Mouse (Mus musculus): ENCODE results near the gene Arfgef3.
"Not testable (repeated sequence)": the region's sequence is repeated elsewhere in the genome, so short reads cannot be mapped to it uniquely, and the experiment has no call there.

Gene Arfgef3

DNA sequence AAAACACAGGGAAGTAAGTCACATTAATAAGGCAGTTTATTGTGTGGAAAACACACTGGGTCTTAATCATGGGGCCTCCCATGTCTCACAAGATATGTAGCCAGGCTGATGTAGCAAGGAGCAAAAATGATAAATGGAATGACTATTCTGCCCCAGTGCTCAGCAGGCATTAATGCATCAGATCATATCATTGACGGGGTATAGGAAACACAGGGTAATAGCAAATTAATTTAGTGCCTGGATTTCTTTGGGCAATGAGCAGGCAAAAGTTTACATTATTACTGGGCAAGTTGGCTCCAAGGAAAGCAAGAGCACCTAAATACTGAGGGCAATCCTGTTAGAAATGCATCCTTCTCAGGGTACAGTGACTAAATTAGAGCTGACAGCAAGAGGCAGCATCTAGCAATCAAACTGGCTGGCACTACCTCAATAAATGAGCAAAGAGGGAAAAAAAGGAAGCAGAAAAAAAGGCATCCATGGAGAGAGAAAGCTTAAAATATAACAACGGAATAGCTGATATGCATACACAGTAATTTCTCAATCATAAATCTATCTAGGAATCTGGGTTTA lies 62.3 kb downstream of the Arfgef3 start:
- DNase-seq (ENCODE audit: low spot score in 2 of 2), result no peak

DNA sequence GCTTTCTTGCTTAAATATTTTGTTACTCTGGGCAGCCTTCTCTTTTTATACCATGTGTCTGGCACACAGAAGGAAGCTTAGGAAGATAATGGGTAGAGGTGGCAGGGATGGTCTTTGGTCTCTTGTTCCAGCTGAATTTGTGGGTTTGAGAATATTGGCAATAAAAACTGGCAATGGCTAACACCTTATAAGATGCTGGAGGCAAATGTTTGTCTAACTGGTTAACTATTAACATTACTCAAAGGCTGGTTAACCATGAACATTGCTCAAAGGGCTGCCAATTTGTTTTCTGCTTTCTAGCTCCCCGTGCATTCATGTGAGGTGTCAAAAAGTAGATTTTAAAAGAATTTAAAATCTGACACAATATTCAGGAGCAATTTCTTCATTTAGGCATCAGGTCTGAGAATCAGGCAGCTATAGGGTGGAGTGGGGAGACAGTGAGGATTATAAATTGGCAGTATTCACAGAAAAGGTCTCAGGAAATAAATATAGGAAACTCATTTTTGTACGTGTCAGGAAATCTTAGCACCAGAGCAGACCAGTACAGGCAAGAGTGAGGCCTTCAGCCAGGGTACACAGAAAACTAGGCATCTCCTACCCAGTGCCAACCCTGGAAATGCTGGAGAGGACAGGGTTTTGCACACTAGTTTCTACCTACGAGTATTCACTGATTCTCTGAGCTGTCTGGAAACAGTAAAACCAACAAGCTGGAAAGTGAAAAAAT lies 62.9 kb downstream of the Arfgef3 start:
- no peak for DNase-seq (ENCODE audit: low spot score in 2 of 2)

DNA sequence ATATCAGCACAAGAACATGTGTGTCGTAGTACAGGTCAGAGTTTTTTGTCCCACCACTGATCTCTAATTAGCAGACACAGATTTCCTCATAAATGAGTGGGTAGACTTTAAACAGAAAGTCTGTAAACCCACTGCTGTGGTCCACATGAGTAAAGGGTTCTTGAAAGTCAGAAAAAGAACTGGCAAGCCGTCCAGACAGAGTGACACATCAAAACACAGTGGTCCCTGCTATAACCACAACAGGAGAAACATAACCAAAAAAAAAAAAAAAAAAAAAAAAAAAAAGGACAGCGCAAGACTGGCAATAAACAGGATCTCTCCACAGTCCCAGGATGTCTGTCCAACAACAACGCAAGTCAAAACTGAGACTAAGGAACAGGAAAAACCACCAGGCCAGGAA lies 64.9 kb downstream of the Arfgef3 start:
- DNase-seq (ENCODE audit: low spot score in 2 of 2), result no peak

DNA sequence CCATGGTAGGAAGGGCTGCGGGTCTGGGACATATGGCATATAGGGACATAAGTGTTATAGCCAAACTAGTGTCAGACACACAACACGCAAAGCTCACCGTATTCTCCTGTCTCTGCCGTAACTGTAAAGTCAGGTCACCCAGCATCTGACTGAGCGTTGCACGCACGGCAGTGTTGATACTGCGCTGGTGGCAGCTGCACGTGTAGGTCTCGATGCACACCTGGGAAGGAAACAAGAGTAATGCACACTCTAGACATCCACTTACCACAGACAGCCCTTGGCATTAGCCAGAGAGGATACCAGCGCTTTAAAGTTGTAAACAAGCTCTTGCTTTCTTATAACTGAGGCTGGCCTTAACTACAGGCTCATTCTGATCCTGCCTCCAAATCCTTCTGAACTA lies 79.0 kb downstream of the Arfgef3 start:
- no peak for DNase-seq (ENCODE audit: low spot score in 2 of 2)

- no peak for DNase-seq (ENCODE audit: low spot score in 2 of 2)
These were observed 79.7 kb downstream of the Arfgef3 start for GRCm38 (mm10) chr10:18664016-18664415.

DNA sequence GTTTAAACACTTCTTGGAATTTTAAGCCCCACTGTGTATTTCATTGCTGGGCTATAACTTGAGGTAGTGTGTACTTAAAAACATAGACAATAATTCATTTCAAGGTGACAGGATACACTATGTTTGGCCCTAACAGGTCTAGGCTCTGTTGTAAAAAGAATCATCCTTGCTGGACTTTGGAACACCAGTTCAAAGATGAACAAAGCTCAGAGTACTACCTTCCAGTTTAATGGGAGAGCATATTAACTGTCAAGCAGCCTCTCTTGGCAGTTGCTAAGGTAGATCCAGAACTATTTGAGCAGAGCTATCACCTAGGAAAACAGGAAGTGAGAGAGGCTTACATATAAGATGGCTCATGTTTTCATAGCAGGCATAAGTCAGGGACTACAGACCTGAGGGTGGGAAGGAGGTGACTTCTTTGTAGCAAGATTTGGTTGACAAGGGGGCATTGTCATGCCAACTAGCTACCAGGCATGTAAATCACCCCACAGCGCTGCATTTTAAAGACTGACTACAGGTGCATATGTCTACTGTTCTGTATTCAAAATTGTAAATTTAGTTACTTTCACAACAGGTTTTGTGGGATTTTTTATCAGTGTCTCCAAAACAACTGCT lies 82.0 kb downstream of the Arfgef3 start:
- no peak for DNase-seq (ENCODE audit: low spot score in 2 of 2)

DNA sequence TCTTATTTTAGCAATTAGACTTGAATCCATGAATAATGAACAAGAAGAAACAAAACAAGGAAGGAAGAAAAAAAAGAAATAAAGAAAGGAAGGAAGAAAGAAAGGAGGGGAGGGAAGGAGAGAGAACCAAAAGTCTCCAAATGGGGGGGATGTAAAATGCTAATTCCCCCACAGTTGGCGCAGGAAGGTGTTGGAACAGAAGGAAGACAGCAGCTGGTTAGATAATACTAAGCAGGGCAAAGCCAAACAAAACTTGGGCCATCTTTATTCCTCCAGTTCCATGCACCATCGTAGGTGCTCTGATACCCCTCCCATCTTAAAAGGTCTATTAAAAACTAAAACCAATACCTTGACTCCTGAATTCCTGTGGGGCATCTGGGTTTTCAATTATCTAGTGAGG lies 82.8 kb downstream of the Arfgef3 start:
- DNase-seq (ENCODE audit: low spot score in 2 of 2), result peak in 1 of 2 experiments; percentile 52

DNA sequence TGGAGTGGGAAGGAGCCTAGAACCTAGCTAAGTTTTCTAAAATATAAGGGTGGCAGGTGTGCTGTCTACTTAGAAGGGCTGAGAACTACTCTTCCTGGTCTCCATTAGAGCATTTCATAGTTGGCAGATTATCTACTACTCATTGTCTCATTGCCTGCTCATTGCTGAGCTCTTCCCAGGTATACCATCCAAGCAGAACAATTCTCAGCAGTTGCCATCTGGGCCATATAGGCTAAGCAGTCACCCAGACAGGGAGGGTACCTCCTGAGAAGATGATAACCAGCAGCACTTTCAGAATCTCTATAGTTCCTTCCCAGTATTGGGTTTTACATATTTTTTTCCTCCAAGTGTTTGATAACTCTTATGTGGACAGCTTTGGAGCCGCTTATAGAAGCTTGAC lies 86.2 kb downstream of the Arfgef3 start:
- DNase-seq (ENCODE audit: low spot score in 2 of 2), result no peak

DNA sequence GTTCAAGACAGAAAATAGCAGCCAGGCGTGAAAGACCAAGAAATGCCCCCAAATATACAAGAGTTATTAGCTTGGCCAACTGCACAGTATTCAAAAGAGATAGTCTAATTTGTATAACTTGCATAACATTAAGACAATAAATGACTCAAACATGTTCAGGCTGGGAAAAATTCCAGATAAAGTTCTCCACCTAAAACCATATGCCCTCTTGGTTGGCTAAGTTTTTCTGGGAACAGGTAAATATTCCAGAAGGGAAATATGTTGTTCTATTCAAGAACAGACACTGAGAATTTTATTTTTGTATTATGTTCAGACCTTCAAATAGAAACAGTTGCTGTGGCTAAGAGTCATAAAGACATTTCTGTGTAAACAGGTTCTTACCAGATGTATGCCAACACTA lies 96.7 kb downstream of the Arfgef3 start:
- no peak for DNase-seq (ENCODE audit: low spot score in 2 of 2)

- DNase-seq (ENCODE audit: low spot score in 2 of 2), result no peak
These were observed 97.7 kb downstream of the Arfgef3 start for GRCm38 (mm10) chr10:18646035-18646434.

DNA sequence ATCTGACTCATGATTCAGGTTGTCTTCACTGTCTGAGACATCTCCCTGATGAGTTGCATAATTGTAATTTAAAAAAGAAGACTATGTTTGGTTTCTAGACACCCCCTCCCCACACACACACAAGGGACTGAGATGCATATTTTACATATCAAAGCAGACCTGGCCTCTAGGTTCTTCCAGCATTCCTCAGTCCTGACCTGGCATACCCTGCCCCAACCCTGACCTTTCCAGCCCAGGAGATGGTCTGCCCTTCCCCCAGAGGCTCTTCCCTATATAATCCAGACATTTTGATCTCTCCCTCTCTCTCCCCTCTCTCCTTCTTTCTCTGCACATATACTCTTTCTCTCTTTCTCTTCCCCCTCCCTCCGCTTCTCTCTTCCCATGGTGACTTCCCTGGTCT lies 99.4 kb downstream of the Arfgef3 start:
- no peak for DNase-seq (ENCODE audit: low spot score in 2 of 2)

GRCm38 (mm10) chr10:18643506-18643905 lies 100.2 kb downstream of the Arfgef3 start:
- no peak for DNase-seq (ENCODE audit: low spot score in 2 of 2)

GRCm38 (mm10) chr10:18642854-18643253 lies 100.9 kb downstream of the Arfgef3 start:
- DNase-seq (ENCODE audit: low spot score in 2 of 2), result no peak

- no peak for DNase-seq (ENCODE audit: low spot score in 2 of 2)
These were observed 103.2 kb downstream of the Arfgef3 start for GRCm38 (mm10) chr10:18640596-18640995.

DNA sequence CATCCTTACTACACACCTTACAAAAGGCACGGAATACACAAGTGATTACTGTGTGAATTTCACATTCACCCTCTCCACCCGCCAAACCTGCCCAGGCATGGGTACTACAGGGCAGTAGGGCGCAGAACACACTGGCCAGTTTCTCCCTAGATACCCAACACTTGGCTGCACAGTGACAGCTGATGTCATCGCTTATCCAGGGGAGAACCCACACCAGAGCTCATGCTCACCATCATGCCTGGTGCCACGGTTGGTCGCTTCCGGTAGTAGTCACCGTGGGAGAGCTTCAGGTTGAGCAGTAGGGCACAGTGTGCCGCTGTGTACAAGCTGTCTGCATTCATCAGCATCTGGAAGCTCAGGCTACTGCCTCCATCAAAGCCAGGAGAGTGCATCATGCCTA lies 108.3 kb downstream of the Arfgef3 start:
- no peak for DNase-seq (ENCODE audit: low spot score in 2 of 2)

GRCm38 (mm10) chr10:18634405-18634985 lies 109.3 kb downstream of the Arfgef3 start:
- no peak for DNase-seq (ENCODE audit: low spot score in 2 of 2)

DNA sequence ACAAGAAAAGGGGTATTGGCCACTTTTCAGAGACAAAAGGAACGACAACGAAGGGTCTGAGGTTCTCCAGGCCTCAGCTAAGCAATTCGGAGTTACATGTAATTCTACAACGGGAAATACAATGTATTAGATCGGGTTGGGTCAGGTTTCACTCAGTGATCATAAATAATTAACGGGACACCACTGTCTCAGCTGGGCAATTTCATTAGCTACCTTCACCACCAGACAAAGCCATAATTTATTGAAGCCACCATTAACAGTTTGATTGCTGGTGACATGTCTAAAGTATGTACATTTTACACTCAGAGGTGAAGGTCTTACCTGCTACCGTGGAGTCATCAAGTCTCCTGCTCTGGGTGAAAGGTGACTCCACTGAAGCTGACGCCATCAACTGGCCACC lies 113.3 kb downstream of the Arfgef3 start:
- DNase-seq (ENCODE audit: low spot score in 2 of 2), result no peak

GRCm38 (mm10) chr10:18627530-18627929 lies 116.2 kb downstream of the Arfgef3 start:
- peak; percentile 77 to 79 for DNase-seq (ENCODE audit: low spot score in 2 of 2)

- no peak for DNase-seq (ENCODE audit: low spot score in 2 of 2)
These were observed 131.0 kb downstream of the Arfgef3 start for GRCm38 (mm10) chr10:18612796-18613195.

DNA sequence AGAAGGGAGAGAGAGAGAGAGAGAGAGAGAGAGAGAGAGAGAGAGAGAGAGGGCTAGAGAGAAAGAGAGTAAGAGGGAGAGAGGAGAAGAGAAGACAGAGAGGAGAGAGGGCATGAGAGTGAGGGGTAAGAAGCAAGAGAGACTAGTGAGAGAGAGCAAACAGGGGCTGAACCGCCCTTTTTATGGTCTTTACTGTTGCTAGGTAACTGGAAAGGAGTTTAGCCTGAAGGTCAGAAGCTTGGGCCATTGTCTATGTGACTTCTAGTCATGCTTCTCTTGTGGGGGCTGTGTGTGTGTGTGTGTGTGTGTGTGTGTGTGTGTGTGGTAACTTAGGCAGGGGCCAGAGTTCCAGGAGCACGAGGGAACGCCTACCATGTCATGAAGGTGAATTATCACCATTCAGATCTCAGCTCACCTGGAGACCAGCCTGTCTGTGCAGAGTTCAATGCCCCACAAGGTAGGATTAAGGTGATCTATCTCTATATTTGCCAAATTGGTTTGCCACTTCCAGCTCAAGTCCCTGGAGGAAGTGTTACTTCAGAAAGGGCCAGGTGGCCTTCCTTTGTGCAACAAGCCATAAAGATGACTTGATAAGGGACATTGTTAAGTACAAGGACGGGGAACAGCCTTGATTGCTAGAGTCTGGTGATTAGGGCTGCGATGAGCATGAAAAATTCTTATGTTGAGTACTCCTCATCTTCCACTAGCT lies 138.8 kb downstream of the Arfgef3 start:
- not testable (repeated sequence) for DNase-seq (ENCODE audit: low spot score in 2 of 2)

- peak; percentile 87 to 90 for DNase-seq (ENCODE audit: low spot score in 2 of 2)
These were observed 141.7 kb downstream of the Arfgef3 start for GRCm38 (mm10) chr10:18602030-18602429.

DNA sequence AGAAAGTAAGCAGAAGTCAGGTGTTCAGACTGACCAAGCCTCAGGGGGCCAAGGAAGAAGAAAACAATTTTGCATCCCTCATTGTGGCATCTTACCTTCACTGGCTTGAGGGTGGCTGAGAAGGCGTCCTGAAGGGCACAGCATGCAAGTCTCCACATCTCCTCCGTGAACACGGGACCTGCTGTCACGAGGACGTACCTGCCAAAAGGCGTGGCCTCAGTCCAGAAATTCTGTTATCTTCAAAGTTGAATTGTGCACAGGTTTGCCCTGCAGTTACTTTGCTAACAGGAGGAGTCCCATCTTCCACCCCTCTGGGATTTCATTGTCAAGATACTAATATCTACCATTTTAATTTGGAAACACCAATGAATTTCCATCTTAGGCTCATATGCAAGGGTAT lies 146.1 kb downstream of the Arfgef3 start:
- no peak for DNase-seq (ENCODE audit: low spot score in 2 of 2)

All from right cerebral cortex, adult 2 months (tissue).